Mouse (Mus musculus) liver, embryonic 12.5 days (tissue): ENCODE measurements around the gene Ube2cbp. TPM values are rescaled to one million over a fixed set of nuclear protein-coding genes. Genes with fewer than 3 reads are reported as not detected.

Experiments
- ATAC-seq: fragments of 200-750 bp; cut with Nextera tagmentation; 2 replicates; pipeline ENCODE4 v1.8.0; 2017; ENCODE audit warnings: moderate number of reproducible peaks, mild to moderate bottlenecking, moderate library complexity
- H3K27ac ChIP-seq: fragments of 300-500 bp; sonication (generic); 2 replicates; pipeline ENCODE4 v1.5.1; 2016; ENCODE audit warnings: mild to moderate bottlenecking
- H3K27me3 ChIP-seq: fragments of 300-500 bp; sonication (generic); replicated peaks from 2 replicates; pipeline ENCODE4 v1.6.1; 2016; ENCODE audit warnings: mild to moderate bottlenecking, moderate library complexity
- H3K36me3 ChIP-seq: fragments of 300-500 bp; sonication (generic); 2 replicates; pipeline ENCODE4 v1.6.1; 2016; ENCODE audit warnings: mild to moderate bottlenecking, moderate library complexity
- H3K4me1 ChIP-seq: fragments of 300-500 bp; sonication (generic); 2 replicates; pipeline ENCODE4 v1.6.1; 2016
- H3K4me2 ChIP-seq: fragments of 300-500 bp; sonication (generic); 2 replicates; pipeline ENCODE4 v1.6.1; 2016; ENCODE audit warnings: mild to moderate bottlenecking, moderate library complexity
- H3K4me3 ChIP-seq: fragments of 300-500 bp; sonication (generic); 2 replicates; pipeline ENCODE4 v1.5.1; 2016; ENCODE audit warnings: mild to moderate bottlenecking, moderate library complexity
- H3K9ac ChIP-seq: fragments of 300-500 bp; sonication (generic); 2 replicates; pipeline ENCODE4 v1.6.1; 2016; ENCODE audit warnings: mild to moderate bottlenecking, moderate library complexity
- H3K9me3 ChIP-seq: fragments of 300-500 bp; sonication (generic); replicated peaks from 2 replicates; pipeline ENCODE4 v1.6.1; 2016; ENCODE audit warnings: mild to moderate bottlenecking, moderate library complexity
- WGBS: fragments of 180-500 bp; shearing (Covaris S2); methylation state at CpG from one replicate; pipeline ENCODE4 v1.1.7; 2016; ENCODE audit not compliant: insufficient replicate concordance; 5-methylcytosine and 5-hydroxymethylcytosine counted together
- polyA plus RNA-seq: library from polyadenylated mRNA; unstranded; fragments of >200 nt; fragmentation: Nextera tagmentation; extraction: Ambion mirVana; gene quantifications from 2 replicates; pipeline ENCODE4 v1.2.1, GENCODE M21; 2016

Gene Ube2cbp
- 4.1 TPM in 2 replicates for polyA plus RNA-seq

DNA sequence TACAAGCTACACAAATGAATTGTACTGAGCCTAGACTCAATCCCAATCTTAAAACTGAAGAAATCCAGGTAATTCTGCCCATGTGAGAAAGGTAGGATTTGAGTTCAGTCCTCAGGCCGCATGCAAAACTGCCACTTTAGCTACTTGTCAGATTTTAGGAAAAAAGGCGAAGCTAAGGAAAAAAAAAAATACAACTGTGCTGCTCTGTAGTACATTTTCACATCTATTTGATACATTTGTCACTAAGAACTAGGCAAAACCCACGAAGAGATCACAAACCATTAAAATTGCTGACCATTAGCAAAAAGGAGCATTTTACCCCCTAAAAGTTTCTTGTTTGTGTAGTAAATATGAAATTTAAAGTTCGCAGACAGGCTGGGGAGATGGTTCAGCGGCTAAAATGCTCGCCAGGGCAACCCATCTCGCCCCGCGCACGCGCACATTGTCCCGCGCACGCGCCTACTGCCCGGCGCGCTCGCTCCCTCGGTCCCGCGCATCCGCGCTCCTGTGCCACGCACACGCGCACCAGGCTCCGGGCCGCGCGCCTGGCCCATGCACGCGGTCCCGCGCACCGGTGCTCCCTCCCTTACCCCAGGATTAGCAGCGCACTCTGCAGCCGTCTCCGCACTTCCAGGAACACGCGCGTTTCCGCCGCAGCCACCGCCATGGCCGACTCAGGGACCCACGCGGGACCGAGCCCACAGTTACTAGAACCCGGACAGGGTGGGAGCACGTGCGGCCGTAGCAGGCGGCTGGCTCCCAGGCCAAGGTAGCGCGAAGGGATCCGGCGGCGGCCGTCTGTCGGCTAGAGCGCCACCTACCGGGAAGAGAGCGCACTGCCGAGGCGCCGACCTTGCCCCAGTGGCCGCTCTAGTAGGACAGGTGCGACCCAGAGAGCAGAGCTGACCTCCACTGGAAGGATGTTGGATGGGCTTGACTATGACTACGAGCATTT, at the start of gene Ube2cbp:
TSS of gene Ube2cbp (minus strand) at position 800 of the 955 bp plus-strand sequence.
- ATAC-seq: peak; percentile 77
- 2% methylated on average over 70 of the region's 70 CpGs for WGBS
- peak within 1 kb of the TSS; percentile 92 for H3K4me2 ChIP-seq
- H3K36me3 ChIP-seq: no peaks in the 10 kb centered on the region
- peak within 1 kb of the TSS; percentile 65 for H3K27ac ChIP-seq
- peak within 1 kb of the TSS; percentile 68 for H3K4me3 ChIP-seq
- no peaks in the 10 kb centered on the region for H3K9me3 ChIP-seq
- peaks cover 28% of the 10 kb centered on the region for H3K4me1 ChIP-seq
- peak within 1 kb of the TSS; percentile 79 for H3K9ac ChIP-seq
- H3K27me3 ChIP-seq: no peaks in the 10 kb centered on the region; the same call in 1 of the 2 replicates

DNA sequence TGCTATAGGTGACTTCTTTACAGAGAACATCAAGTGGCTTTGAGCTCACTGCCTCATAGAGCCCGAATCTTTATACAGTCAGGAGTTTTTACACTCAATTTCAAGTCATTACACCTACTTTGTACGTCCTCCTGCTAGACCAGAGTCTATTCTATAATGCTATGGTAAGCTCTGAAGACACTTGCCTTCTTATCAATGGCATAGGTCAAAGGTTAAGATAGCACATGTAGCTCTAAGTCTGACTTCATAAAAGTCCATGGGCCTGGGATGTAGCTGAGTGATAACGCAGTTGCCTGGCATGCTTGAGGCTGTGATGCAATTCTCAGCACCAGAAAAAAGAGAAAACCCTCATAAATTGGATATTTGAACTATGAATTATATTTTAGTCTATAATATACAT, 49.6 kb upstream of the Ube2cbp start:
- Histone ChIP-seq H3K4me2 (no peak overlapping the region), H3K27ac (no peak overlapping the region), H3K36me3 (peaks cover 50% of the 10 kb centered on the region), H3K4me3 (no peak overlapping the region), H3K9me3 (no peaks in the 10 kb centered on the region), H3K27me3 (no peaks in the 10 kb centered on the region), H3K4me1 (peaks cover 7% of the 10 kb centered on the region; the same call in 1 of the 2 replicates), H3K9ac (no peak overlapping the region)
- no peak for ATAC-seq
- 75% methylated on average over 3 of the region's 3 CpGs for WGBS

DNA sequence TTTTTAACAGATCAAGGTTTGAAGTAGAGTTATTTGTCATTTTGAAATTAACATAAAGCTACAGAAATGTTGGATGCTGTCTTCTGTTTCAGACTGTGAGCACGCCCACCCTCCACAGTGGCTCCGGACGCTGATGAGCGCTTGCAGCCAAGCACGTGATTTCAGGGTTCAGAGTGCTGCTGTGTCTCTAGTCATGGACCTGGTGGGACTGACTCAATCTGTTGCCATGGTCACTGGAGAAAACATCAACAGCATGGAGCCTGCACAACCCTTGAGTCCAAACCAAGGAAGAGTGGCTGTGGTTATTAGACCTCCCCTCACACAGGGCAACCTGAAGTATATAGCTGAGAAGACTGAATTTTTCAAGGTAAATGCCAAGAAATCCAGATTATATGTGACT, 49.0 kb upstream of the Ube2cbp start:
- ATAC-seq: no peak
- Histone ChIP-seq H3K36me3 (peaks cover 50% of the 10 kb centered on the region), H3K9ac (no peak overlapping the region), H3K27ac (no peak overlapping the region), H3K27me3 (no peaks in the 10 kb centered on the region), H3K9me3 (no peaks in the 10 kb centered on the region), H3K4me1 (peaks cover 7% of the 10 kb centered on the region; the same call in 1 of the 2 replicates), H3K4me2 (no peak overlapping the region), H3K4me3 (no peak overlapping the region)
- 91% methylated on average over 5 of the region's 5 CpGs for WGBS

DNA sequence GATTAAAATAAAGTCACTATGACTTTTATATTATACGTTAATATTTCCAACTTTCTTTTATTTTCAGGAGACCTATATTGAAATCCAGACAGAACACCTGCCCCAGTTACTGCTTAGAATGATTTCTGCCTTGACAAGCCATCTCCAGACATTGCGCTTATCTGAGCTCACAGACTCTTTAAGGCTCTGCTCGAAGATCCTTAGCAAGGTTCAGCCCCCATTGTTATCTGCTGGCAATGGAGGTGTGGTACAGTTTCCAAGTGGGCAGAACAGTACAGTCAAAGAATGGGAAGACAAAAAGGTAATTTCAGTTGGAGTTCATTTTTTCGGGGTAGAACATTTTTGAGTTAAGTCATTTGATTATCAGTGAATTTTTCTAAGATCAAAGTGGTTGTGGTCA, 42.7 kb upstream of the Ube2cbp start:
- no peaks in the 10 kb centered on the region for H3K27me3 ChIP-seq
- no peak overlapping the region for H3K27ac ChIP-seq
- ATAC-seq: peak; percentile 89
- no peak overlapping the region for H3K9ac ChIP-seq
- H3K4me1 ChIP-seq: peaks cover 17% of the 10 kb centered on the region
- no peak overlapping the region for H3K4me3 ChIP-seq
- no peak overlapping the region for H3K4me2 ChIP-seq
- WGBS: 43% methylated on average over 4 of the region's 4 CpGs
- H3K36me3 ChIP-seq: peaks cover 21% of the 10 kb centered on the region
- no peaks in the 10 kb centered on the region for H3K9me3 ChIP-seq

DNA sequence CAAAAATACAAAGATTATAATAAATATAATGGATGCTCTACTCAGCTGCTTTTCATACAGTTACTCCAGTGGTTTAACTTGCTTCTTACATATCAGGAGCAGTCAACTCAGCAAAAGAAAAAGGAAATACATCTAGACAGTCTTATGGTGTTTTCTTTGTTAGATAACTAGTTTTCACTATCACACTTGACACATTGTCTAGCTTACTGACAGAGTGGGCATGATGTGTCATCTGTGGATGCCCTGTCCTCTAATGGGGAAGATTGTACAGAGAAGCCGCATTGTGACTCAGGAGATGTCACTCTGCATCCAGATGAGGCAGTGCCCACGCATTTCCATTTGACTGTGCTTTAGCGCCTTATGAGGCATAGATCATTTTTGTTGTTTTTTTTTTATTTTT, 34.3 kb upstream of the Ube2cbp start:
- H3K36me3 ChIP-seq: peaks cover 31% of the 10 kb centered on the region; the same call in 1 of the 2 replicates
- no peaks in the 10 kb centered on the region for H3K9me3 ChIP-seq
- H3K4me1 ChIP-seq: peaks cover 3% of the 10 kb centered on the region
- no peak overlapping the region for H3K9ac ChIP-seq
- no peaks in the 10 kb centered on the region for H3K27me3 ChIP-seq
- WGBS: 42% methylated on average over 3 of the region's 3 CpGs
- H3K4me3 ChIP-seq: no peak overlapping the region
- no peak overlapping the region for H3K4me2 ChIP-seq
- H3K27ac ChIP-seq: no peak overlapping the region
- peak; percentile 82 for ATAC-seq

DNA sequence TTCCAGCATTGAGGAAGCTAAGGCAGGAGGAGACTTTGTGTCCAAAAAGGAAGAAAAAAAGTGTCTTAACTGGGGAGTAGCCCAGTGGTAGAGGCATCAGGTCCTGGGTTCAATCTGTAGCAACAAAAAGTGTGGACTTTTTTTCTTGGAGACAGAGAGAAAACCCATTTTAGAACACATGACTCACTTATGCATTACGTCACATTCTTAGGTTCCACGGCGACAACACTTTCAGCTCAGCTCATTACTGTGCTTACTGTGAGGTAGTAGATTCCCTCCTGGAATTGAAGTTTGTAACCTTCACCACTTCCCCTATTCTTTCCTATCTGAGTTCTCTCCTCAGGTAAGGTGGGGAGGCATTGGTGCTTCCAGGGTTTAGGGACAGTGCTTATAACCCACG, 31.5 kb upstream of the Ube2cbp start:
- Histone ChIP-seq H3K4me3 (no peak overlapping the region), H3K9ac (no peak overlapping the region), H3K36me3 (peaks cover 24% of the 10 kb centered on the region), H3K27ac (no peak overlapping the region), H3K27me3 (no peaks in the 10 kb centered on the region), H3K9me3 (no peaks in the 10 kb centered on the region), H3K4me2 (no peak overlapping the region), H3K4me1 (peaks cover 3% of the 10 kb centered on the region)
- no peak for ATAC-seq
- 88% methylated on average over 4 of the region's 4 CpGs for WGBS

DNA sequence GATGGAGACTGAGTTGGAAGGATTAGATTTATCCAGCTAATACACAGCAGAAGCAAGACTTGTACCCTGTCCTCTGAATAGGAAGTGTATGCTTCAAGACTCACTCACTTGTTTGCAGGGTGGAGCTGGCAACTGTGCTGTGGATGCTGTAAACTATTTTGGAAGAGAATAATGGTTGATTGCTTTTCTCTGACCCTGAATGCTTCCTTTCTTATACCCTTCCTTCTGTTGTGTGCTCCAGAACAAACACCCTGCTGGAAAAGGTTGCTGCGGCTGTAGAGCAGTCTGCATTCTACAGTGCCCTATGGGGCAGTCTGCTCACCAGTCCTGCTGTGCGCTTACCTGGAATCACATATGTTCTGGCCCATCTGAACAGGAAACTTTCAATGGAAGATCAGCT, 27.0 kb upstream of the Ube2cbp start:
- H3K4me2 ChIP-seq: no peak overlapping the region
- H3K4me3 ChIP-seq: no peak overlapping the region
- H3K27me3 ChIP-seq: no peaks in the 10 kb centered on the region
- H3K9ac ChIP-seq: no peak overlapping the region
- H3K27ac ChIP-seq: no peak overlapping the region
- H3K9me3 ChIP-seq: no peaks in the 10 kb centered on the region
- no peak for ATAC-seq
- H3K36me3 ChIP-seq: peaks cover 19% of the 10 kb centered on the region
- WGBS: 71% methylated on average over 2 of the region's 2 CpGs
- no peaks in the 10 kb centered on the region for H3K4me1 ChIP-seq

DNA sequence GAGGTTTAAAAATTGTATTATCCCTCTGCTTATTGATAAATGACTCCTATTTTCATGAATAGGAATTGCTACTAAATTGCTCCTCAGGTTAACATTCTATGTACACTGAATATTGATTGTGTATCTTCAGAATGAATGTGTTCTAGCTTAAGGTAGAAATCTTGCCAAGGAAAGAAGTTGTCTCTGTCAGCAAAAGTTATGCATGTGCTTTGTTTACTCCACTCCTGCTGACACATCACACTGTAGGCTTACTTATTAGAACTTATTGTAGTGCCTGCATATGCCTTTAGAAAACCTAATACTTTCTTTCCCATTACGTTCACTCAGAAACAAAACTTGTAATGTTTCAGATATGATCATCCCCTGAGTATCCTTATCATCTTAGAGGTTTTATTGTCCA, 17.5 kb upstream of the Ube2cbp start:
- 0 out of 2 replicates have a peak, but pooled peaks cover 5% of the 10 kb centered on the region for H3K4me1 ChIP-seq
- no peak overlapping the region for H3K9ac ChIP-seq
- no peak overlapping the region for H3K27ac ChIP-seq
- no peaks in the 10 kb centered on the region for H3K27me3 ChIP-seq
- H3K4me3 ChIP-seq: no peak overlapping the region
- no peak overlapping the region for H3K4me2 ChIP-seq
- no peaks in the 10 kb centered on the region for H3K9me3 ChIP-seq
- no peak for ATAC-seq
- 63% methylated on average over 1 of the region's 1 CpGs for WGBS
- no peaks in the 10 kb centered on the region for H3K36me3 ChIP-seq

DNA sequence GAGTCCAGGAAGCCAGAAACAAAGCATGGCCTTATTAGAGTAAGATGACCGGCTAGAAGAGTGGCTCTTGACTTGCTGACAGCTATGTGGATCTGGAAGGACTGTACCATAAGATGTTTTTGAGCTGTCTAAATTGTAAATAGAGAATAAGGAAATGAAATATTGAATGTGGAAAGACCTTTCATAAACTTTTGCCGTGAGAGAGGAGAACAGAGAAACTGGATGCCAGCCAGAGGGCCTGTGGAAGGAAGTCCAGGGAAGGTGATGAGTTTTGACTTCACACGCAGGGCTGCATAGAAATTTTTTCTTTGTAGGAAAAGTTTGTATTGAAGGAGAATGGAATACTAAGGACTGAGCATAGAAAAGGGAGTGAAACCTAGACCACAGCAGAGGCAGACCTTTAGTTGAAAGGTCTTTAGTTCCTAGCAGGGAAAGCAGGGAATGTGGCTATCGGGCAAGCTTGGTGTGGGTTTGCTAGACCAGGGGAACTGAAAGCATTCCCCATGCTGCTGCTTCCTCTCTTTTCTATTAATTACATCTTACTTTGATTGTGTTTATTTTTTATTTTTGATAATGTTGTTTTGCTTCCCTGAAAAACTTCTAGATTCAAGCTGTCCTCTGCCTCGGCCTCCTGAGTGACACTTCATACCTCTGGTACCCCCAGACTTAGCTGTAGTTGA, 13.8 kb upstream of the Ube2cbp start:
- H3K4me2 ChIP-seq: no peak overlapping the region
- no peaks in the 10 kb centered on the region for H3K27me3 ChIP-seq
- no peak for ATAC-seq
- H3K27ac ChIP-seq: no peak overlapping the region
- peaks cover 15% of the 10 kb centered on the region for H3K4me1 ChIP-seq
- no peaks in the 10 kb centered on the region for H3K36me3 ChIP-seq
- no peak overlapping the region for H3K4me3 ChIP-seq
- H3K9me3 ChIP-seq: no peaks in the 10 kb centered on the region
- H3K9ac ChIP-seq: no peak overlapping the region
- WGBS: 78% methylated on average over 5 of the region's 5 CpGs

DNA sequence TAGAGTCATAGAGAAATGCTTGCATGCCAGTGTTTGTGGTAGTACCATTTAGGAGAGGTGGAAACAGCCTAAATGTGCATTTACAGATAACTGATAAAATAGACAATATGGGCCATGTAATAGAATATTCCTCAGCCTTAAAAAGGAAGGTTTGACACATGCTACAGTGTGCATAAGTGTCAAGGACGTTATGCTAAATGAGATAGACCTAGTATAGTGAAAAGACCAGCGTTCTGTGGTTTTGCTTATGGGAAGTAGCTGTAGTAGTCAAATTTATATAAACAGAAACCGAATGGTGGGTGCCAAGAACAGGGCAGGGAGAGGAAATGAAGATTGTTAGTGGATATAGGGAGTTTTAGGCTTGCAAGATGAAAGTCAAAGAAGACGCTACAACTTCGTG, 12.0 kb upstream of the Ube2cbp start:
- H3K27ac ChIP-seq: no peak overlapping the region
- 40% methylated on average over 5 of the region's 5 CpGs for WGBS
- no peaks in the 10 kb centered on the region for H3K27me3 ChIP-seq
- no peak overlapping the region for H3K9ac ChIP-seq
- no peaks in the 10 kb centered on the region for H3K9me3 ChIP-seq
- H3K4me2 ChIP-seq: no peak overlapping the region
- ATAC-seq: peak; percentile 44
- no peak overlapping the region for H3K4me3 ChIP-seq
- H3K36me3 ChIP-seq: no peaks in the 10 kb centered on the region
- H3K4me1 ChIP-seq: peaks cover 15% of the 10 kb centered on the region

DNA sequence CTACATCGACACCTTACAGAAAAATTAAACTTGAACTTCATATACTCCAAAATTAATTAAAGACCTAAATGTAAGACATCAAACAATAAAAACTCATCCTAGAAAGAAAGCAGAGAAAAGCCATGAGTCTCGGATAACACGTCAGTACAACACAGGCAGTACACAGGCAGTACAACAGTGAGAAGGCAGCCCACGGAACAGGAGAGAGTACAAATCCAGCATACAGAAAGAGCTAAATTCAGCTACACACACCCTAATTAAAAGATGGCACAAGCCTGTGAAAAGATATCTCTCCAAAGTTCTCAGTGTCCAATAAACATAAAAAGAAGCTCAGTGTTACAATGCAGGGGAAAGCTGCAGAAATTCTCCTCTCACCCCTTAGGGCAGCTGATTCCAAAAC, 11.2 kb upstream of the Ube2cbp start:
- WGBS: 82% methylated on average over 4 of the region's 4 CpGs
- Histone ChIP-seq H3K9me3 (no peaks in the 10 kb centered on the region), H3K27me3 (no peaks in the 10 kb centered on the region), H3K27ac (no peak overlapping the region), H3K4me2 (no peak overlapping the region), H3K36me3 (no peaks in the 10 kb centered on the region), H3K4me3 (no peak overlapping the region), H3K4me1 (peaks cover 15% of the 10 kb centered on the region), H3K9ac (no peak overlapping the region)
- ATAC-seq: no peak
